Mouse (Mus musculus) heart, embryonic 10.5 days (tissue): ENCODE measurements around the gene Asah2. TPM values are rescaled to one million over a fixed set of nuclear protein-coding genes. Genes with fewer than 3 reads are reported as not detected.

ENCODE experiments used
- DNase-seq: peaks from one replicate; pipeline ENCODE4 v3.0.0-alpha.2; 2017; ENCODE audit warnings: low spot score
- H3K27ac ChIP-seq: fragments of 300-500 bp; sonication (generic); 2 replicates; pipeline ENCODE4 v1.5.1; 2016; ENCODE audit warnings: mild to moderate bottlenecking
- H3K27me3 ChIP-seq: fragments of 300-500 bp; sonication (generic); 2 replicates; pipeline ENCODE4 v1.6.1; 2016; ENCODE audit warnings: mild to moderate bottlenecking; ENCODE audit not compliant: poor library complexity, insufficient read depth, severe bottlenecking
- H3K36me3 ChIP-seq: fragments of 300-500 bp; sonication (generic); 2 replicates; pipeline ENCODE4 v1.6.1; 2016; ENCODE audit warnings: mild to moderate bottlenecking, moderate library complexity
- H3K4me1 ChIP-seq: fragments of 300-500 bp; sonication (generic); 2 replicates; pipeline ENCODE4 v1.6.1; 2016; ENCODE audit warnings: mild to moderate bottlenecking
- H3K4me3 ChIP-seq: fragments of 300-500 bp; sonication (generic); 2 replicates; pipeline ENCODE4 v1.5.1; 2016; ENCODE audit warnings: mild to moderate bottlenecking, moderate library complexity
- H3K9me3 ChIP-seq: fragments of 300-500 bp; sonication (generic); 2 replicates; pipeline ENCODE4 v1.6.1; 2016; ENCODE audit warnings: mild to moderate bottlenecking, moderate library complexity
- WGBS: fragments of 180-500 bp; shearing (Covaris S2); methylation state at CpG from one replicate; pipeline ENCODE4 v1.1.7; 2016; 5-methylcytosine and 5-hydroxymethylcytosine counted together
- polyA plus RNA-seq: library from polyadenylated mRNA; unstranded; fragments of >200 nt; fragmentation: Nextera tagmentation; extraction: Ambion mirVana; gene quantifications from 2 replicates; pipeline ENCODE4 v1.2.1, GENCODE M21; 2016

Asah2 gene
- polyA plus RNA-seq, 1 experiment from 2014 or later, result 1.6 TPM

DNA sequence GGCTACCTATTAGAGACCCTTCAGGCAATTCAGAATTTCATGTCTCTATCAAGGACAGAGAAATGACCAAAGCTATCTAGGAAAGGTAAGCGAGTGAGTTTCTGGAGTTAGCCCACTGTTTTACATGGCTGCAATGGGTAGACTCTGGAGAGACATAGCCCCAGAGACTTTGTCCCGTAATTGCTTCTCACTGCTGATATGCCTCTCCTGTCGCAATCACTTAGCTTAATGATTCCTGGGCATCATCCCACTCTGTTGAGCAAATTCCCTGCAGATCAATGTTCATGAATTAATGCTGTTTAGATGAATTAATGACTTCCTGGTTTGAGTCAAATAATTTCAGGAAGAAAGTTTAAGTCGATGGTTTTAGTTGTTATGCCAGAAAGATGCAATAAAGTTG lies 153.3 kb downstream of the Asah2 start:
- Histone ChIP-seq H3K36me3 (no peaks in the 10 kb centered on the region), H3K4me3 (no peak overlapping the region), H3K27me3 (no peaks in the 10 kb centered on the region), H3K27ac (no peak overlapping the region), H3K4me1 (no peaks in the 10 kb centered on the region), H3K9me3 (no peaks in the 10 kb centered on the region)
- 88% methylated on average over 4 of the region's 4 CpGs for WGBS
- DNase-seq, result no peak

GRCm38 (mm10) chr19:31954267-31954666 lies 153.7 kb downstream of the Asah2 start:
- Histone ChIP-seq H3K9me3 (no peaks in the 10 kb centered on the region), H3K27me3 (no peaks in the 10 kb centered on the region), H3K36me3 (no peaks in the 10 kb centered on the region), H3K4me1 (no peaks in the 10 kb centered on the region), H3K4me3 (no peak overlapping the region), H3K27ac (no peak overlapping the region)
- 88% methylated on average over 4 of the region's 4 CpGs for WGBS
- no peak for DNase-seq

DNA sequence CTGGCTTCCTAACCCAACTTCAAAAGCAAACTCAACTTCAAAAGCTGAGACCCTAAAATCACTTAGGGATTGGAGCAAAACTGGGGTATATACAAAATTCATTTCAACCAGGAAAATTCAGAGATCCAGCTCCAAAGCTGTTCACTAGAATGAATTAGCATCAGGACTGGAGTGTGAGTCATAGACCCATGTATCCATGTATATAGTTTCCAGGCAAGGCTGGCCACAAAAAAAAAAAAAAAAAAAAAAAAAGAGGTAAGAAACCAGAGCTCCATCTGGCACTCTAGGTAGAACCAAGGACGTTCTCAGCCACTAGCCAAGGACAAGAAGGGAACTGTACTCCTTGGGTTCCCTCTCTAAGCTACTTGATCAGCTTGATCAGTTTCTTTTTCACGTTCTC lies 154.2 kb downstream of the Asah2 start:
- 73% methylated on average over 2 of the region's 2 CpGs for WGBS
- H3K36me3 ChIP-seq, result no peaks in the 10 kb centered on the region
- H3K27ac ChIP-seq, result no peak overlapping the region
- no peaks in the 10 kb centered on the region for H3K9me3 ChIP-seq
- no peaks in the 10 kb centered on the region for H3K27me3 ChIP-seq
- no peak for DNase-seq
- no peak overlapping the region for H3K4me3 ChIP-seq
- no peaks in the 10 kb centered on the region for H3K4me1 ChIP-seq

- no peak for DNase-seq
- no peak overlapping the region for H3K4me3 ChIP-seq
- no peaks in the 10 kb centered on the region for H3K9me3 ChIP-seq
- no peak overlapping the region for H3K27ac ChIP-seq
- no peaks in the 10 kb centered on the region for H3K4me1 ChIP-seq
- H3K27me3 ChIP-seq, result no peaks in the 10 kb centered on the region
- 78% methylated on average over 7 of the region's 7 CpGs for WGBS
- no peaks in the 10 kb centered on the region for H3K36me3 ChIP-seq
These were observed 157.1 kb downstream of the Asah2 start for GRCm38 (mm10) chr19:31950793-31951489.

Other genes starting within 250 kb of the Asah2 start
- 0.07 and 3.0 TPM in 2 replicates for gene A1cf, start 239.4 kb downstream of the Asah2 start, polyA plus RNA-seq